Mouse (Mus musculus) myocyte (in vitro differentiated cells): Measurements from ENCODE around the gene Avpi1.
A peak's percentile ranks its signal among the peaks of the same experiment; 100 is the strongest.

Experiments used
- E2F4 ChIP-seq: IDR thresholded peaks from one replicate; pipeline ENCODE4 v1.6.1; 2011; ENCODE audit warnings: mild to moderate bottlenecking, control low read depth, moderate library complexity; ENCODE audit not compliant: insufficient read depth
- MYOD1 ChIP-seq, 3 experiments: IDR thresholded peaks; one replicate each; pipeline ENCODE4 v1.6.1; 2011; ENCODE audit warnings: control low read depth in 2 of 3, low read depth in 2 of 3, mild to moderate bottlenecking in 2 of 3, moderate library complexity in 1 of 3; ENCODE audit not compliant: insufficient read length in 2 of 3, control insufficient read depth in 1 of 3
- POLR2A ChIP-seq: IDR thresholded peaks from one replicate; pipeline ENCODE4 v1.6.1; 2011; ENCODE audit warnings: low read depth, mild to moderate bottlenecking, control low read depth, moderate library complexity; ENCODE audit not compliant: insufficient read length
- TCF3 ChIP-seq: IDR thresholded peaks from one replicate; pipeline ENCODE4 v1.6.1; 2011; ENCODE audit warnings: low read depth, control low read depth; ENCODE audit not compliant: insufficient read length
- USF1 ChIP-seq: IDR thresholded peaks from one replicate; pipeline ENCODE4 v1.6.1; 2011; ENCODE audit warnings: low read depth, mild to moderate bottlenecking, control low read depth, moderate library complexity

GRCm38 (mm10) chr19:42086166-42086565, 42.7 kb downstream of the Avpi1 start, which contains the start of gene Morn4:
- TF ChIP-seq USF1, result no peak
- TF ChIP-seq POLR2A, result peak; percentile 91
- no peak for TF ChIP-seq E2F4
- no peak for TF ChIP-seq TCF3
- TF ChIP-seq MYOD1 (IDR thresholded peaks at IDR 0.05; ENCODE audit: control insufficient read depth in 1 of 3, insufficient read length in 2 of 3, low read depth in 2 of 3), result no peak
